Mouse (Mus musculus) activated CD4-positive, CD25-positive, alpha-beta regulatory T cell, adult 4 months (primary cell): ENCODE data around the gene Htr5b. TPM values are rescaled to one million over a fixed set of nuclear protein-coding genes. Genes with fewer than 3 reads are reported as not detected.

Source experiments
- ATAC-seq: one replicate; pipeline ENCODE4 v1.8.0; 2017
- polyA plus RNA-seq, 2 experiments: library from polyadenylated mRNA; unstranded; fragments of 100-300 nt; shearing (Covaris generic); gene quantifications; one replicate each; pipeline ENCODE4 v1.2.1; 2017

Htr5b gene
- not detected for polyA plus RNA-seq

DNA sequence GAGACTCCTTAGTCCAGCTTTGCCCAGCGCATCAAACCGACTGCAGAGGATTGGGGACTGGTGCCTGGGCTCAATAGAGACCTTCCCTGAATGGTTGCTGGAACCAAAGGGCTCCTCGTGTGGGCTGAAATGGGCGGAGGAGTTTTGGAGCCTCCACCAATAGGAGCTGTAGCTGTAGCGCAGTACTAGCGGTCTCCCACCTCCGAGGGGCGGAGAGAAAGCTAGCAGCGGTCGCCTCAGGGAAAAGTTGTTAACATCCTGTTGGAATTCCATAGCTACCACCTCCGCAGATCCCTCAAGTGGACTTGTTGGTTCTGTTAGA, at the start of gene Htr5b:
TSS of gene Htr5b (minus strand) at position 67 of the 322 bp plus-strand sequence.
- no peak for ATAC-seq

DNA sequence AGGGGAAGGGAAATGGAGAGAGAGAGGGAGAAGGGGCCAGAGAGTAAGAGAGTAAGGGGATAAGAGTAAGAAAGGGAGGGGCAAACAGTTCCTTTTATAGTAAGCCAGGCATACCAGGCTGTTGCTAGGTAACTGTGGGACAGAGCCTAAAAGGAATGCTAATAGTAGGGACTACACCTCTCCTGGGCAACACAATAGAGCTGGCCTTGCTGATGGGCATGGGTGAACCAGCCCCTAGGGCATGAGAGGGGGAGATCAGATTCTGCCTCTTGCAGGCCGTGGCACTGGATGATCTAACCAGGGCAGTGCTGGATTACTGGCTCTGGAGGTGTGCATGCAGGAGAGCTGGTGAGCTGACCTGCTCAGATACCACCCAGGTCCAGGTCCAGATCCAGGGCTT, 49.2 kb upstream of the Htr5b start:
- no peak for ATAC-seq

GRCm38 (mm10) chr1:121570522-121570921, 42.3 kb upstream of the Htr5b start:
- ATAC-seq = no peak

DNA sequence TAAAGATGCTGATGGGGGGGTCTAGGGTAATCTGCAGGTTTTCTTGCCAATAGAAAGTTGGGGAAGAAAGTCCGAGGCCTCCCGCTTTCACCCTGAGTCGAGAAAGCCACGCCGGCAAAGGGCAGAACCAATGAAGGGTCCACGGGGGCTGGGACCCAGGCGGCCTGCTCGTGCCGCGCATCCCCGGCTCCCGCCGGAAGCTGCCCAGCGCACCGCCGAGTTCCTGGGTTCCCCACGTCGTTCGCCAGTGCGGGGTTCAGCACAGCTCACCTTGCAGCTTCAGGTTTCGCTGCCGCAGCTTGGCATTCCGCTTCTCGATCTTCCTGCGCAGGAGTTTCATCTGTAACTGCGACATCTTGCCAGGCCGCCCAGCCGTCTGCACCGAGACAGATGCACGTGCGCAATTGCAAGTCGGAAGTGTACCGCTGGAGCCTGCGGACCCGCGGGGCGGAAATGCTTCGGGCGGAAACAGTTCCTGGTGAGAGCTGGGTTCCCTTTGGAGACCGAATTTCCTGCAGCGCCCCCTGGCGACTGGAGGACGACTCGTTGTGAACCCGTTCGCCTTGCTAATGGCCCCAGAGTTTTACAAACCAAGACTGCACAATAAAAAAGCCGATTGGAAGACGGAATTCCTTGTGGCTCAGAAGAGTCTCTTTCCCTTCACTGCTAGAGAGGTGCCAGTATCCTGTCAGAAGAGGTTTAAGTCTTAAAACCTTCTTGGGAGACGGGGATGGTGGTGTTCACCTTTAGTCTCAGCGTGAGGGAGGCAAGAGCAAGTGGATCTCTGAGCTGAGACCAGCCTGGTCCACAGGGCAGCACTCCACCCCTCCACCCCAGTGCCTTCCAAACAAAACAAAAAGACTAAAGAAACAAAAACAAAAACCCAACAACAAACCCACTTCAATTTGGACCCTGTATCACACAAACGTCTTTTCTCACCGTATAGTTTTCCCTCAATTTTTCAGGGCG, 39.5 kb upstream of the Htr5b start, which contains the start of gene Ddx18:
TSS of gene Ddx18 (minus strand) at position 469 of the 969 bp plus-strand sequence.
- peak; percentile 98 for ATAC-seq

DNA sequence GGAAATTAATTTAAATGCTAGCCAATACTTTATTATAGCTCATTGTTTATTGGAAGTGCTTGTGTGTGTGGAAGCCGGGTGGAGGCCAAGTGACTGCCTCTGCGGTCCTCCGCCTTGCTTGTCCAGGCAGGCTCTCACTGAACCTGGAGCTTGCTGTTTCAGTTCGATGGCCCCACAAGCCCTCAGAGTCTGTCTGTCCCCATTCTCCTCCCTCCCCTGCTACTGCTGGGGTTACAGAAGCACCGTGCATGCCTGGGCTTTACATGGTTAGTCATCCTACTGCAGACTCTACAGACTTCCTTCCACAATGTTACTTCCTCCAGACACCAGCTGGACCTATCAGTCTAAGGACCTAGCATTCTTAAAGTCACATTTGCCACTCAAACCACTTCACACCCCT, 29.6 kb upstream of the Htr5b start:
- ATAC-seq = no peak

DNA sequence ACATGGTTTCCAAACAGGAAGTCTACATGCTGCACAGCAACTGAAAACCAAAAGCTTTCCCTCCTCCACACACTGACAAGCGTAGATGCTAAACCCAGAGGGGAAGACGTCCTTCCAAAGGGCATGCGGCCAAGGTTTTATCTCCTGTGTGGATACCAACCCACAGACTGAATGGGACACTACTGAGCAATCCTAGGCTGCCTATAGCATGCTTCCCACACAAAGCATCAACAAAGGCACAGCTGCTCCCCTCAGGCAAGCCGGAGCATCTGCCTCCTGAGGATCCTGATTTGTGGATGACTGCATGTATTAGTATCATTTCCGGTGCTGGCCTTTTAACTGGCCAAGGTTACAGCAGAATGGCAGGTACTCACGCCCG, 23.2 kb upstream of the Htr5b start:
- ATAC-seq = no peak

DNA sequence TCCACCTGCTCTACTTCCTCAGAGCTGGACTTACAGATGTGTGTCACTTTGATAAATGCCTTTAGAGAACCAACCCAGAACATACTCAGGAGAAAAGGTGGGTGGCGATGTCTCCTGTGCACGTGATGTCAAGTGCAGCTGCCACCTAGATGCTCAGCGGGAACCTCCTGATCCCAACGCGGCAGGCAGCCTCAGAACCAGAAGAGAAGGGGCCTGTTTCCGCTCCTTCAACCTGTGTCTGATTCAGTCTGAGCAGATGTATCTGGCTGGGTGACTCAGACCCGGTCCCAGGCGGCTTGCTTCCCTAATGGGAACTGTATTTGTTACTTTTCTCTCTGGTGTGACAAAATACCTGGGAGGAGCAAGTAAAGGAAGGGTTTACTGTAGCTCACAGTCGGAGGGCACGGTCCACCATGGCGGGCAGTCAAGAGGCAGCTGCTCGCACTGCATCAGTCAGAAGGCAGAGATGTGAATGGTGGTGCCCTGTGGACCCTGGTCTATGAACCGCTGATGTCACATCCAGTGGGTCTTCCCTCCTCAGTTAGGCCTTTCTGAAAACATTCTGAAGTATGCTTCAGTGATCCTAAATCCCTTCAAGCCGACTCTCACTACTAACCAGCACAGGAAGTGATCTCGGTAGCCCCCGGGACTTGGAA, 22.7 kb upstream of the Htr5b start:
- ATAC-seq = no peak

- ATAC-seq = no peak
Measured at GRCm38 (mm10) chr1:121549456-121549855, 21.2 kb upstream of the Htr5b start.

- ATAC-seq = no peak
Measured at GRCm38 (mm10) chr1:121548667-121549066, 20.4 kb upstream of the Htr5b start.

- ATAC-seq = no peak
Measured at GRCm38 (mm10) chr1:121546844-121547243, 18.6 kb upstream of the Htr5b start.

GRCm38 (mm10) chr1:121540361-121540760, 12.1 kb upstream of the Htr5b start:
- ATAC-seq = no peak

DNA sequence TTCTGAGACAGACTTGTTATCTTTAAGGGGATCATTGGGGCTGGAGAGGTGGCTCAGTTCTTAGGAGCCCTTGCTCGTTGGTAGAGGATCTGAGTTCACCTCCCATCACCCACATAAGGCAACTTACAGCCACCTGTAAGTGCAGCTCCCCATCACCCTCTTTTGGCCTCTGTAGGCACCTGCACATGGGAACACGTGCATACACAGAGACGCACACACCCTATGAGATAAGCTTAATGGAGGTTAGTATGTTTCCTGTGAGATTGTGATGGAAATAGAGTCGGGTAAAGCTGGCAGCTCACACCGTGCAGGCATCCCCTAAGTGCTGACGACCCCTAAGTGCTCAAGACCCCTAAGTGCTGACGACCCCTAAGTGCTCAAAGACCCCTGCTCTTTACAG, 3.2 kb upstream of the Htr5b start:
- ATAC-seq = no peak

- no peak for ATAC-seq
Measured at GRCm38 (mm10) chr1:121529286-121529685, 1.0 kb upstream of the Htr5b start.

GRCm38 (mm10) chr1:121527600-121528398, 466 bp downstream of the Htr5b start:
- ATAC-seq = no peak

GRCm38 (mm10) chr1:121527061-121527460, 1.2 kb downstream of the Htr5b start:
- ATAC-seq = no peak

DNA sequence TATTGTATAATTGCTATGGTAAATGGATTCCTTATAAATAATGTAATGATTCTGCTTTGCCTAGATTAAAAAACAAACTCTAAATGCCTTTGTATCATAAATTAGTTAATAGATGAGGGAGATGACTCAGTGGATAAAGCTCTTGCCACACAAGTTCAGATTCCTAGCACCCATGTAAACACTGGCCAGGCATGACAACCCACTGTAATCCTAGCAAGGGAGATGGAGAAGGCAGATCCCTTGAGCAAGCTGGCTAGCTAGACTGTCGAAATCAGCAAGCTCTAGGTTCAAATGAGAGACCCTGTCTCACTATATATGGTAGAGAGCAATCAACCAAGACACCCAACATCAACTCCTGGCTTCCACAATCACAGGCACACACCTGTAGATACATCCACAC, 9.7 kb downstream of the Htr5b start:
- ATAC-seq = no peak

- ATAC-seq = no peak
Measured at GRCm38 (mm10) chr1:121511966-121512365, 16.3 kb downstream of the Htr5b start.

DNA sequence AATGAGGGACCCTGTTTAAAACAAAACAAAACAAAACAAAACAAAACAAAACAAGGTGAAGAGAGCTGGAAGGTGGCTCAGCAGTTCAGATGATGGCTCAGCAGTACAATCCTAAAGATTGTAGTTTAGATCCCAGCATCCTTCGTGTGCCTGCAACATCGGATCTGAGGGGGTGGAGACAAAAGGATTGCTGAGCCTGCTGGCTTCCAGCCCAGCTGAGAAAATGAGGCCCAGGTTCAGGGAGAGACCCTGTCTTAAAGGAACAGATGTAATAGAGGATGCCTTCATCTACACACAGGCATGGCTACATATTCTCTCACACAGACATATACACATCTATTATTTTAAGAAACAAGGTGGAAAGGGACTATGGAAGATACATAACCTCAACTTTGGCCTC, 17.1 kb downstream of the Htr5b start:
- no peak for ATAC-seq

DNA sequence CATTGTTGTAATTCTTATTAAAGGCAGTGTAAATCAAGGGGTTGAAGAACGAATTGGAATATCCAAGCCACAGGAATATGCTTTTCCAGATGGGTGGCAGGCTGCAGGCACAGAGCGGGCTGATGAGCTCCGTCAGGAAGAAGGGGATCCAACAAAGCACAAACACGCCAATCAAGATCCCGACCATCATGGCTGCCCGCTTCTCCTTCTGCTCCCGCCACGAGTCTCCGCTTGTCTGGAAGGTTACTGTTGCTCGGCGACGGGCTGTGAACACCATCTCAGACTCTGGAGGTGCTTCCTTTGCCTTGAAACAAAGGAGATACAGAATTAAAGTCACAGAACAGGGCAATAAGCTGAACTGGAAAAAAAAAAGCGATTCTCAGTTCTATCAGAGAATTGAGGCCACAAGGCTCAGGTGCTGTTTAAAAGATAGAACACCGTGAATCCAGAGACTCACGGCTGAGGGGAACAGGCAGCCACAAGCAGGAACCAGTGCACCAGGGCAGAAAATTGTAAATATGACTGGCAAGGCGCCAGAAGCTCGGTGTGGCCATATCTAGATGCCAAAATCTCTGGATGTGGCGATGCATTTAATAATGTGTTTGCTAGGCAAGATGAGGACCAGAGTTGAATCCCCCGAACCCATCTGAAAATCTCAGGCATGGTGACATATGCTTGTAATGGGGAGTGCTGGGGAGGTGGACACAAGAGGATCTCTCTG, 17.7 kb downstream of the Htr5b start:
- no peak for ATAC-seq

- no peak for ATAC-seq
Measured at GRCm38 (mm10) chr1:121508729-121509128, 19.5 kb downstream of the Htr5b start.

GRCm38 (mm10) chr1:121497093-121497492, 31.2 kb downstream of the Htr5b start:
- ATAC-seq = no peak

DNA sequence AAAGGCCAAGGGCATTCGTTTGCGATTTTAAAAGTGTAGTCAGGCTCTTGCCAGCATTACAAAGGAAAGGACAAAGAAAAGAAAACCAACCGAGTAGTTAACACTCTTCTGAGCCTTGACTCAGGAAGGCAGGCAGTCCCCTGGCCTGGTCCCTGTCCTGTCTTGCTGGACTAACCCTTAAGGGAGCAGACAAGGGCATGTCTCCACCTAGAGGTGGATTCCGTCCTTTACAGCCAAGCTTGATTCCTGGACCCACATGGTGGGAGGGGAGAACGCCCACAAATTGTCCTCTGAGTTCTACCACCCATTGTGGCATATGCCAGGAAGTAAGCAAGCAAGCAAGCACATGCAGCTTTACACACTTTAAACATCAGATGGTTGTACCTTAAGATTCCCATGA, 38.0 kb downstream of the Htr5b start:
- ATAC-seq = no peak

- no peak for ATAC-seq
Measured at GRCm38 (mm10) chr1:121486803-121487202, 41.5 kb downstream of the Htr5b start.
